Mouse (Mus musculus): Measurements from ENCODE around the gene Nrarp.

Gene Nrarp

DNA sequence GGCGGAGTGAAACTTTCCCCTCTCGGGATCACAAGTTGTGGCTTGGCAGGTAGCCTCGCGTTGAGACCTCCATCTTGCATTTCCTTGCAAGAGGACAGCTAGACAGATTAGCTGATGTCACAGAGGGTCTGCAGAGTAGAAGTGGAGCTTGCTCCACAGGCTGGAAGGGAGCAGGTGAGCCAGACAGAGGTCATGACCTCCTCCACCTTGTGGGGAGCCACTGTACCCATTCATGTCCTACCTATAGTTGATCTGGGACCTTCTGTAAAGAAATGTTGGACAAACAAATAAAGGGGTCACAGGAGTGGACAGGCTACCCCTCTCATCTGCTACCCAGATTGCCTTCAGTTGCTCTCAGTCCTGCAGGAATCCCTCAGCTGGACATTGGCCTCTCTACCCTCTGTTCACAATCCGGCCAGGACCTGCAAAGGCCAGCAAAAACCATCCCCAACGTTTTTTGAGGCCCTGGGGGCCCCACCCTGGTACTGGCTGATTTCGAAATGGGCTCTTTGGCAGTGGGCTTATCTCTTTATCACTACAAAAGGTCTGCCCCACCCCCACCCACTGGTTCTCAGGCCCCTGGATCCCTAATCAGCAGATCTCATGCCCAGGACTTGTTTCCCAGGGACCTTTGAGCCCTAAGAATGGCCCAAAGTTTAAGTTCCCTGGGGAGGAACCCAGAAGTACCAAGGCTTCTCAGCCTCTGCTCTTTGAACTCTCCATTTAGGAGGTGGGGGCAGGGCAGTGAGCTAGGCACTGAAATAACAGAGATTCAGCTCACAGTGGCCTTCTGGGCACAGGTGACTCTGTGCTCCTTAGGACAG, 5.5 kb upstream of the Nrarp start:
- DNase-seq (ENCODE audit: low spot score in 2 of 2): no peak

DNA sequence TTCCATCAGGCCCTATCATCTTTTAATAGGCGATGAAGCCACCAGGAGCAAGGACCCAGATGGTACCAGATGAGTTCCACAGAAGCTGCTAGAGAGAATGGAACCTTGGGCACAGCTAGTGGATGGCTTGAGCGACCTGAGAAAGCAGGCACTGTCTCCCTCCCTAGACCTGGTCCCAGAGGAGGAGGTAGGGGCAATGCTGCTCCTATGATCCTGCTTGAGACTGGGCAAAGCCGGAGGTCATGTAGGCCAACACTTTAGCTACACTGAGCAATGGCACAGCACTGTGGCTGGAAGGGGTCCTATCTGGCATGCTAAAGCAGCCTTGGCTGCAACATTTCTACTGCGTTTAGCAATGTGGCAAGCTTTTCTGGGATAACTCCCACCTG, 4.9 kb upstream of the Nrarp start:
- no peak for DNase-seq (ENCODE audit: low spot score in 2 of 2)

DNA sequence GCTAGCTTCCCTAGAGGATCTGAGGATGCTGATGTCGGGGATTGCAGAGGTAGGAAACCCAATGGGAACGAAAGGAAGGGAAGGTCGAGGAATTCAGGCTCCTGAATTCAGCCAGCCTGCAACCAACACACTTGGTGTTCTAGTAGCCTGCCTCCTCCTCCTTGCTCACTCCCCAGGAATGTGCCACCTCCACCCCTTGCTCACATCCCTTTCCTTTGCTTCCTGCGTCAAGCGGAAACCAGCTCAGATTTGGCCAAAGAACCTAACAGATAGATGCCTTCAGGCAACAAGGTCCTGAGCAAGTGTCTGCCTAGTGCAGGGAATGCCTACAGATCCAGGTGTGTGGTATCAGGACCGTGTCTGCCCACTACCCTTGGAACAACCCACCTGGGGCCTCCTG, 4.0 kb upstream of the Nrarp start:
- no peak for DNase-seq (ENCODE audit: low spot score in 2 of 2)

DNA sequence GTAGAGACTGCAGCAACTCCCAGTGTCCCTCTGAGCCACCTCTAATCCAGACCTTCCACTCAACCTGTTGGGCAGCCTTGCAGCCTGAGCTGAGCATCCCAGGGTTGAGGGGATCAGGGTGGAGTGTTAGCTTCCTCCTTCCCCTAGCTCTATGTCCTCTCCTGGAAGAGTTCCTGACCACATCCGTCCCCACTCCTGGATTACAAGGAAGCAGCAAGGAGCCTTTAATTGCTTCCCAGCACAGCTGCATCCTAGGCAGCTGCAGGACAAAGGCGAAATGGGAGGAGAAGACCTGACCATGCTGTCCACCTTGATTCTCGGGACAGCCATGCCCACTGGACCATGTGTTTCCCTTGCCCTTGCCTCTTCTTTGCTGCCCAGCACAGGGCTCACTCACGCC, 3.5 kb upstream of the Nrarp start:
- no peak for DNase-seq (ENCODE audit: low spot score in 2 of 2)

DNA sequence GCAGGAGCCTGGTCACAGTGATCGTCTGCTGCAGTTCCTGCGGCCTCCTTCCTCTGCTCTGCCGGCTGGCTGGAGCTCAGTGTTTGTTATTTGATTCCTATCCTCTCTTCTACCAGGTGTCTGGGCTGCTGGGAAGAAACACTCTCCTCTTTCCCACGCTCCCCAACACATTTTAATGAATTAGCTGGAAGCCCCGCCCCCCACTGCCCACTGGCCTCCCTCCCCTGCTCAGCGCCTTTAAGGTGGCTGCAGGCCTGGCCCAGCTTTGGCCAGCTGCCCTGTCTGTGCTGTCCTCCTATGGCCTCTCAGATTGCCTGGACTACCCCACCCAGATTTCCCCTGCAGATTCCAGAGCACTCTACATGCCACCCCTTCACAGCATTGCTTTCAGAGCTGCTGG, 2.9 kb upstream of the Nrarp start:
- no peak for DNase-seq (ENCODE audit: low spot score in 2 of 2)

DNA sequence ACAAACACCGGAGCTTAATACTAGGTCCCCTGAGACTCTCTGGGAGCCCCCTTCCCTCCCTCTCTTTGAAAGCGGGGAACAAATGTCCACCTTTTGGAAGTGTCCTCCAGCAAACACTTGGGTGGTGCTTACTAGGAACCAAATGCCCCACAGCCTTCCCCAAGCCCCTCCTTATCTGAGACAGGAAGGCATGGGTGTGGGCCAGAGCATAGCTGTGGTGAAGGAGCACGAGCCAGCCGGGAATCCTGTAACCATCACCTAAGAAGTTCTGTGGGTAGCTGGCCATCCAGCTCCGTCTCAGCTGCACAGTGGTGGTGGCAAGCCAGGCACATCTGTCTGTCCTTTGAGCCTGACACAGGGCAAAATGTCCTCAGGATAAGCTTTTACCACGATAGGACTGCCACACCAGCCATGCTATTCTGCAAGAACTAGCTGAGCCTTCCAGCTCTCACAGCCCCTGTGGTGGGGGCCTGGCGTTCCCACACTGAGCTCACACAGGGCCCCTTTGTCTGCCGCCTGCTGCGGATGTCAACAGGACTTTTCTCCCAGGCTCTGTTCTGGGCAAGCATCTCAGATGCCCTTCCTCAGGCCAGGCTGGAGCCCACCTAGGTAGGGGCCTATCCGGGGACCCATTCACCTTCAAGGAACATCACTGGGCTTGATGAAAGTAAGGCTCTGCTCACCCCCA, 2.1 kb upstream of the Nrarp start:
- DNase-seq (ENCODE audit: low spot score in 2 of 2): no peak

DNA sequence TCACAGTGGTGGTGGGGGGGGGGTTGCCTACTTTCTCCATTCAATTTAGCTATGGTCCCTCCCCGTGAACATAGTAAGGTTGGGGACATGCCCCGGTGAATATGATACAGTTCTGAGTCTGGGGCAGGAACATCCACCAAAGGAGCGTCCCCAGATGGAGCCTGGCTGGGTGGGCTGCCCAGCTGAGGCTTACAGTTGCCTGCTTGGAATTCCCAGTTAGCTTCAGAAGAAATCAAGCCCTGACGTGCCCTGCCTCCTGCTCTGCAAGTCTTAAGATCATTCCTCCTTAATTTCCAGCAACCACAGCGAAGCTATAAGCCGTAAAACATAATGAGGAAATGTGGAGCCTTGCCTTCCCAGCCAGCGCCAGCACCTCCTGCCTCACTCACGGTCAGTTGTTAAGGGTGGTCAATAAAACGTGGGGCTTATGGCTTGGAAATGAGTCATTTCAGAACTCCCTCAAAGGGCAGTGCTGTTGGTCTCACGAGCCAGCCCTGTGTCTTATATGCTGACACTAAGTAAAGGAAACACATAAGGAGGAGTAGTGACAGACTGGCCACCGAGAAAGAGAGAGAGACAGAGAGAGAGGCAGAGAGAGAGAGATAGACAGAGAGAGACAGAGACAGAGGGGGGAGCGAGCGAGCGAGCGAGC, 866 bp upstream of the Nrarp start:
- no peak for DNase-seq (ENCODE audit: low spot score in 2 of 2)

DNA sequence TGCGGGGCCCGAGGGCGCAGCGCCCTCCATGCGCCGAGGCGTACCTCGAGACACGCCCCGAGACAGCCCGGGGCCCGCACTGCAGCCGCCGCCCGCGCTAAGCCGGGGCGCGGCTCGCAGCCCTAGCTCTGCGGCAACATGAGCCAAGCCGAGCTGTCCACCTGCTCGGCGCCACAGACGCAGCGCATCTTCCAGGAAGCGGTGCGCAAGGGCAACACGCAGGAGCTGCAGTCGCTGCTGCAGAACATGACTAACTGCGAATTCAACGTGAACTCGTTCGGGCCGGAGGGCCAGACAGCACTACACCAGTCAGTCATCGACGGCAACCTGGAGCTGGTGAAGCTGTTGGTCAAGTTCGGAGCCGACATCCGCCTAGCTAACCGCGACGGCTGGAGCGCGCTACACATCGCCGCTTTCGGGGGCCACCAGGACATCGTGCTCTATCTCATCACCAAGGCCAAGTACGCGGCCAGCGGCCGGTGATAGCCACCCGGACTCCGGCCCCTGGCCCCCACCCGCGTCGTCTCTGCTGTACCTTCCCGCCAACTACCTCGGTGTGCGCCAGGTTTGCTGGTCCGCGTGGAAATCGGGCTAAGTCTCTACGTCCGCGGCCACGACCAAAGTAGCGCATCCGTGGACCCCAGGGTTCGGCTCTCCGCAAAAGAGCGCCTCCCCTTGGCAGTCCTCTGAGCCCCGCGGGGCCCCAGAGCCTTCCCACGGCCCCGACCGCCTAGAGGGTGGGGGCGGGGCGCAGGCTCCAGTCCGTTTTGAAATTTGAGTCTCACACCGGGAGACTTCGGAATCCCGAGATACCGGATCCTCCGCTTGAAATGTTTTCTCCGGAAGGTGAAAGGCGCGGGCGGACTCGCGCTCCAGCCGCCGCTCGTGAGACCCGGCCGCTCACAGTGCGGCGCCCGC, 674 bp downstream of the Nrarp start:
- DNase-seq (ENCODE audit: low spot score in 2 of 2): no peak

DNA sequence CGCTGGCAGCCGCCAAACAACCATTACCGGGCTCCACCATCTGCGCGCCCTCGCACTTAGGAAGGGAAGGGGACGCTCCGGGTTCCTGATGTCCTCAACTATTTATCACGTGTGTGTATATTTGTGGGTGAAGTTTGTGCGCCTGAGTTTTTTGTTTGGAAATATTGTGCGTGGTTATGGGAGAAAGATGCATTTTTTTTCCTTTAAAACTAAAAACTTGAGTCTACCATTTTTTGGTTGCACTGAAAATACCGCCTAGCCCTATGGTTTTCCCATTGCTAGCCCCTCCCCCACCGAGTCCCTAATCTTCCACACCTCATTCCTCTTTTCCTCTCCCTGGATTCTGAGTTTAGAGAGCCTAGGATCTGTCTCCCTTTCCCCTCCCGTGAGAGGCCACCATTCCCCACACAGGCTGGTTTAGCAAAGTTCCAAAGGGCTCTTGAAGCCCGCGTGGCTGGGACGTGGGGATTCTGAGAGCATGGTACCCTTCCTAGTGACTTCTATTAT, 1.4 kb downstream of the Nrarp start:
- no peak for DNase-seq (ENCODE audit: low spot score in 2 of 2)

DNA sequence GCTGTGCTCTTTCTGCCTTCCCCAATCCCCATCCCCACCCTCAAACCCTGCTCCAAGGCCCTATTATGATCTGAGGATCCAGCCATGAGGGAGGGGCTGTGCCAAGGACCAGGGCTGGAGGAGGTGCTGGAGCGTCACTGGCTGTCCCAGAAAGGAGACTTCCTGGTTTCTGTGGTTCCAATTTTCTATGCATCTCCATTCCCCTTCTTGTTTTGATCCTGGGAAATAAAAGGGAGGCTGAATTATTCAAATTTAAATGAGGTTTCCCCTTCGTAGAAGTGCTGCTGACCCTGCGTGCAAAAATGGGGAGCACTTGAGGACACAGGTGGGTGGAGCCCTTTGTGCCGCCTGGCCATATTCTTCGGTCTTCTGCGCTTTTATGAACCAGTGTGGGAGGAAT, 2.1 kb downstream of the Nrarp start:
- no peak for DNase-seq (ENCODE audit: low spot score in 2 of 2)

DNA sequence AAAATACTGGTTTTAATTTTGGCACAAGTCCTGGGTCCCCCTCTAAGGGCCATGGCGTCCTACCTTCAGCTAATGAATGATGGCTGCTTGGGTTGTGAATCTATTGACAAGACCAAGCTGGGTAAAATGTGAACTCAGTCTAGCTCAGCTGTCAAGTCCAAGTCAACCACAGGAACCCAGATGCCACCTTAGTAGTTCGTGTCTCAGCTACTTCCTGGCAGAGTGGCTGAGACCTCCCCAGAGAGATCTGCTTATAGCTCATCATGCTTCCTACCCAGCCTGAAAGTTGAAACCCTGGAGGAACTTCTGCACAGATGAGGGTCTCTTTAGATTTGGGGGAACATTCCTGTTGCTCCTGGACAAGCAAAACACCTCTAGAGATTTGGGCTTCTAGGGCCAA, 2.8 kb downstream of the Nrarp start:
- no peak for DNase-seq (ENCODE audit: low spot score in 2 of 2)

DNA sequence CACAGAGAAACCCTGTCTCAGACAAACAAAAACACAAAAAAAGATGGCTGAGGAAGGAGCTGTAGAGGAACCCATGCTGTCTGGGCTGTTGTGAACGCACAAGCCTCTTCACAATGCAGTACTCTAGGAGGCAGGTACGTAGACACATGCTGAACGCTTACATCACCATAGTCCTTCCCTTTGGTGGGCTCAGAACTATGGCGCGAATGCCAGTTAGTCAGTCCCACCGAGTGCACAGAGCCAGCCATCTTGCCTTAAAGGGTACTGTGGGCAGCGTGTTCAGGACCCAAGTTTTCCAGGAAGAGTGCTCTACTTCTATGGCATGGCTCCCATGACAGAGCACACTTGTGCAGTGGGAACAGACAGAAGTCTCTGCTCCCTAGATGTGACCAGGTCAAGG, 3.9 kb downstream of the Nrarp start:
- no peak for DNase-seq (ENCODE audit: low spot score in 2 of 2)

DNA sequence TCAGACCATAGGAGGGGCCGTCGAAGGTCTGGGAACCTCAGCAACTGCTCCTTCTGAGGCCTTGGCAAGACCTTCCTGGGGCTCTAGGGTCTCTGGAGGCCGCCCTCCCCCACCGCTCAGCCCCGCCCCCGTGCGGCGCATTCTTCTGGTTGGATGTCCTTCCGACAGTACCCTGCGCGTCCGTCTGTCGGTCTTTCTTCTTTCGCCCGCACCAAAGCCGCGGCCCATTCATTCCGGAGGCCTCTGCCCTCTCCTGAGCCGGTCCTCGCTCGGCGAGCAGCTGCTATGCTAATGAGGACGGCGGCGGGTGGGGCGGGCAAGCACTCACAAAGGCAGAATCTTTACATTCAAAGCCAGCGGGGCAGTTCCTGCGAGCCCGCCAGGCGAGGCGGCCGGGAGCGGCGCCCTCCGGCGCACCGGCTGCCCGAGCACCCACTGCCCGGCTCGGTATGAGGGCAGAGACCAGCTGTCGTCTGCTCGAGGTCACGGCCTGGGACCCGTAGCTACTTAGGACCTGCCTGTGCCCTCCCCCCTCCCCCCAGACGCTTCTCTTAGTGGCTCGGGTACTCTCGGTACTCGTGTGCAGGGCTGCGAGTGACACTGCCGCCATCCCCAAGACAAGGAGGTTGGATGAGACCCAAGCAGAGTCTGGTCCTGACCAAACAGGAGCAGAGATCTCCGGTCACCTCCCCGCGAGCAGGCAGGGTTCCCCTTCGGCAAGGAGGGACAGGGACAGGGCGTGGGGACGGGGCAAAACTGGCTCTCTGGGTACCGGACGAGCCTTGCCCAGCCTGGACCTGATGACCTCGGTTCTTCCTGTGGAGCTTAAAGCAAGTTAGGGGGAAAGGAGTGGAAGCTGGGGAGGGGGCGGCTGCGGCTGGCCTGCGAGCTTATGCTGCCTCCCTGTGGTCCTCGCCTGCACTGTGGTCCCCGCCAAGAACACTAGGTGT, 5.3 kb downstream of the Nrarp start:
- no peak for DNase-seq (ENCODE audit: low spot score in 2 of 2)

DNA sequence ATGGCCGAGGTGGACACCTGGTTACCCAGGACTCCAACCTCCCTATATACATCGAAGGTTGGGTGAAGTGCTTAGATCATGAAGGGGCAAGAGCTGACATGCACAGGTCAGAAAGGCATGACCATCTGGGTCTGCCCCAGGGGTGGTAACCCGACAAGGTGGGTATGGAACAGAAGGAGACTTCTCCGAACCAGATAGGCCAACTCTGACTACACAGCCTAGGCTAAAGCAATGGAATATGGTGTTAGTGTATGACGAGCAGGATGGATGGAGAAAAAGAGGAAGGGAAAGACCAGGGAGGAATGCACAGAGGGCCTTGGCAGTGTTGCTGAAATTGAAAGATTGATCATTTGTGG, 6.0 kb downstream of the Nrarp start:
- DNase-seq (ENCODE audit: low spot score in 2 of 2): no peak

DNA sequence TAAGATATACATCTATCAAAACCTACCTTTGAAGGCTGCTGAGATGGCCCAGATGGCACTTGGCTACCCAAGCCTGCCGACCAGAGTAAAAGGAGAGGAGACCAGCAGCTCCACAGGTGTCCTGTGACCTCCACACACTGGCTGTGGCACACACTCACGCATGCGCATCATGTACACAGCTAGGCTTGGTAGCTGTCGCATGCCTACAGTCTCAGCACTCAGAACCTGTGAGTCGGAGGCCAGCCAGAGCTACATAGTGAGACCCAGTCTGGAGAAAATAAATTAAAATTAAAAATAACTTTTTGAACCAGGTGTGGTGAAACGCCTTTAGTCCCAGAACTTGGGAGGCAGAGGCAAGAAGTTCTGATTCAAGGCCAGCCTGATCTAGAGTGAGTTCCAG, 7.3 kb downstream of the Nrarp start:
- no peak for DNase-seq (ENCODE audit: low spot score in 2 of 2)

DNA sequence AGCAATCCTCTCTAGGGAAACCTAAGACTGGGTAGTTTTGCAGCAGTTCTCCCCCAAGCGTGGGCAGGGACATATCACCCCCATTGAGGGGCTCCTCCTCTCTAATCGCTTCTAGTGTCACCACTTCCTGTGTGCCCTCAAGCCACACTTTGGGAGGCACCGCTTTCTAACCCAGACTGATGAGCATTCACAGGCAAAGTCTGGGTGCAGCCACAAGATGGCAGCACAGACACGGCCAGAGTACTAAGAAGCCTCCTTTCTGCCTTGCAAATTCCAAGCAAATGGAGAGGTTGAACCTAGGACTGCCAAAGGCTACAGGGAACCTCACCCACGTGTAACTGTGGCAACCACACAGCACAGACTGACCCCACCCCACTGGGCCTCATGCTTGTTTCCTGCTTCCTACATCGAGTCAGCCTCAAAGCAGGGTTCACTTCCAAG, 12.8 kb downstream of the Nrarp start:
- DNase-seq (ENCODE audit: low spot score in 2 of 2): peak in 1 of 2 experiments; percentile 73

DNA sequence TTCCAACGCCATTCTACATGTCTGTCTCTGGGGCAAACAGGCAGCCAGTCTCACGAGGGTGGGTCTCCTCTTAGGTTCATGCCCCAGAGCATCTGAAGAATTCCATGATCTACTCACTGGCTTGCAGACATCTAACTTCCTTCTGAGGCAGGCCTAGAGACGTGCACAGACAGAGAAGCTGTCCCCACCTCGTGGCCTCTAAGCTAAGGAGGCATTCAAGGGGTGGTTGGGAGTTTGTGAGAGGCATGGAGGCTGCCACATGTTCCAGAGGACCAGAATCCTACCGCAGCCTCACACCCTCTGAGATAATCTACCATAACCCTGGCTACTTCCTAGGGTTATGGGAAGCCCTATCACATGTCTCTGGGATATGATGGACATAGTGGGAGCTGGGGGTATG, 13.4 kb downstream of the Nrarp start:
- no peak for DNase-seq (ENCODE audit: low spot score in 2 of 2)

DNA sequence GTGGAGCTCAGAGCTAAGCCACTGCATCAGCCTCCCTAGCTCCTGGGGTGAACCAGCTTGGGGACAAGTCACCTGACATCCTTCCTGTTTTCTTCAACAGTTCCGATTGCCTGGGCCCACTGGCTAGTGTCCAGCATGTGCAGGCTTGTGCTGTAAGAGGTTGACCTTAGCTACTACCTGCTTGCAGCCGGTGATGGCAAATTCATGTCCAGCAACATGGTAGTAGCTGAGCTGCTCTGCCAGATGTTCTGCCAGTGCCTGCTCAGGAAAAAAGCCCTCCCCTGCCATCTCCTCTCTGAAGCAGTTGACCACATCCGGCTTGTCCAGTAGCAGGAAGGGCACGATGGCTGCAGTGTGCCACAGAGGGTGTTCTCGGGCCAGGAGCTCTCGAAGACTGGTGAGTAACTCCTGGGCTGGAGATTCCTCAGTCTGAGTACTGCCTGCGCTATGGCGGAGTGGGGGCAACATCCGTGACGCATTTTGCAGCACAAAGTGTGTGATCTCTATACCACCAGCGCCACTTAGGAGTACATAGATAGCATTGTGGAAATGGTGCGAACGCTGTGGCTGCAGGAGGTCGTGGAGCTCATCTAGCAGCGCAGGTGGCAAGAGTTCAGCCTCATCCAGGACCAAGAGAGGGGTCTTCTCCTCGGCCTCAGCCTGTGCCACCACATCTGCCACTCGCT, 14.1 kb downstream of the Nrarp start:
- DNase-seq (ENCODE audit: low spot score in 2 of 2): no peak

DNA sequence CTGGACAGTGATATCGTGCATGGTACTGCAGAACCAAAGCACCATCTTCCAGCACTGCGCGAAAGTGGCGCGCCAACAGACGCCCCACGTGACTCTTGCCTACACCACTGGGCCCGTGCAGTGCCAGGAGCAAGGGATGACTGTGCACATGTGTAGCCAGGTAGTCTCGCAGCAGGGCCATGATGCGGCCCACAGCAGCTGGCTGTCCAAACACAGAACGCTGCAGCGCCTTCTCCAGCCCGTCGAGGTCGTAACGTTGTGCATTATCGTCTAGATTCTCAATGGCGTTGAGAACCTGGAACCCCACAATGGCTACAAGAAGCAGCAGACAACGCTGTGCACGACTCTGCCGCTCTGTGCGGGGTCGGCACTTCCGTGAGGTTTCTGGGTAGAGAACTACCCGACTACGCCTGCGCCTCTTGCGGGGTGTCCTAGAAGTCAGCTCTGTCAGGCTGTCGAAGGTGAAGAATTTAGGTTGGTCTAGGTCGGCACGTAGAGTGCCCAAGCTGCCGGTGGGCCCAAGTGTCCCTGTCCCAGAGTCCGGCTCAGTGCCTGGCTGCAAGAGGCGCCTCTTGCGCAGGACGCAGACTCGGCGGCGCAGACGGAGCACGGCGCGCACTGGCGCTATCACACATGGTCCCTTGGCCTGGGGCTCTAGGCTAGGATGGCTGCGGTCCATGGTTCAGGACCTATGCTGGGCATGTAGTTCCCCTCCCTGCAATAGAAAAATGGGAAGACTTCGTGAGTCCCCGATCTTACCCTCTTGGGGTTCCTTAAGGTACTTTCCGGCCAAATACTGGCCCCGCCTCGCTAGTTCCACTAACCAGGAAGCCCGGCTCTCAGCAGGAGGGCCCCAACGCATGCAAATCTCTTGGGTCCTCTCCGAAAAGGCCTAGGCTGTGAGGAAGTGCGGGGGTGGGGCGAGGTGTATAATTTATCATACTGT, 14.9 kb downstream of the Nrarp start:
- DNase-seq (ENCODE audit: low spot score in 2 of 2): no peak
